23 mouse cellular contexts compared by ENCODE assay signal in genomic region chr1:40107971-40108749, GRCm38 (mm10). TPM values are rescaled to one million over a fixed set of nuclear protein-coding genes. Genes with fewer than 3 reads are reported as not detected.
"Had no signal": no experiment of that assay in that cellular context is flagged by ENCODE, and none has a peak within 500 bp of the region (broad histone marks: within the 10 kb centered on the region; RNA-seq: fewer than 3 reads in every experiment).

No protein-coding gene starts in this region.

- H3K9me3 ChIP-seq: lung, embryonic 15.5 days; midbrain, embryonic 10.5 days; midbrain, embryonic 13.5 days; neural tube, embryonic 13.5 days had no signal

- H3K4me2 ChIP-seq: lung, embryonic 15.5 days; midbrain, embryonic 13.5 days; neural tube, embryonic 13.5 days had no signal

- H3K9ac ChIP-seq: liver, embryonic 14.5 days; lung, embryonic 15.5 days; midbrain, embryonic 13.5 days; neural tube, embryonic 13.5 days had no signal

- ATAC-seq: midbrain, embryonic 13.5 days; midbrain, embryonic 16.5 days had no signal

- H3K4me3 ChIP-seq: left cerebral cortex, adult 2 months; lung, embryonic 15.5 days; megakaryocyte, embryonic 14.5 days; midbrain, embryonic 10.5 days; midbrain, embryonic 13.5 days; myocyte; neural tube, embryonic 13.5 days had no signal

- H3K36me3 ChIP-seq: lung, embryonic 15.5 days; midbrain, embryonic 10.5 days; midbrain, embryonic 13.5 days; neural tube, embryonic 13.5 days had no signal

- DNase-seq: kidney, postnatal 25 days; layer of hippocampus, postnatal 36 days; lung, adult 18-20 months; lung, postnatal 10 days; lung, postnatal 36 days; retina, postnatal 1 day; right cerebral cortex, postnatal 25 days; thymus, adult 18-20 months; thymus, postnatal 4 days had no signal

- H3K27ac ChIP-seq: kidney, postnatal 0 days; left cerebral cortex, adult 2 months; liver, embryonic 14.5 days; lung, embryonic 15.5 days; midbrain, embryonic 10.5 days; midbrain, embryonic 13.5 days; neural tube, embryonic 13.5 days had no signal

- H3K4me1 ChIP-seq: lung, embryonic 15.5 days; megakaryocyte, embryonic 14.5 days; midbrain, embryonic 10.5 days; midbrain, embryonic 13.5 days; neural tube, embryonic 13.5 days had no signal

- H3K27me3 ChIP-seq: lung, embryonic 15.5 days; midbrain, embryonic 13.5 days; neural tube, embryonic 13.5 days had no signal

RNA-seq across cellular contexts. Expression of gene Il1r2, which starts 34.3 kb away (rescaled TPM):
- total RNA-seq: layer of hippocampus, postnatal 36 days; left cerebral cortex, adult 2 months; left cerebral cortex, postnatal 36 days; liver, adult 2 months had no signal
- polyA plus RNA-seq: kidney, embryonic 14.5 days; testis, adult 2 months had no signal
